Mouse (Mus musculus): ENCODE data around the gene E130308A19Rik. TPM values are rescaled to one million over a fixed set of nuclear protein-coding genes. Genes with fewer than 3 reads are reported as not detected.
"Not testable (repeated sequence)": the region's sequence is repeated elsewhere in the genome, so short reads cannot be mapped to it uniquely, and the experiment has no call there.

E130308A19Rik gene
- total RNA-seq, 2 experiments from 2014 or later: 10.1 TPM

DNA sequence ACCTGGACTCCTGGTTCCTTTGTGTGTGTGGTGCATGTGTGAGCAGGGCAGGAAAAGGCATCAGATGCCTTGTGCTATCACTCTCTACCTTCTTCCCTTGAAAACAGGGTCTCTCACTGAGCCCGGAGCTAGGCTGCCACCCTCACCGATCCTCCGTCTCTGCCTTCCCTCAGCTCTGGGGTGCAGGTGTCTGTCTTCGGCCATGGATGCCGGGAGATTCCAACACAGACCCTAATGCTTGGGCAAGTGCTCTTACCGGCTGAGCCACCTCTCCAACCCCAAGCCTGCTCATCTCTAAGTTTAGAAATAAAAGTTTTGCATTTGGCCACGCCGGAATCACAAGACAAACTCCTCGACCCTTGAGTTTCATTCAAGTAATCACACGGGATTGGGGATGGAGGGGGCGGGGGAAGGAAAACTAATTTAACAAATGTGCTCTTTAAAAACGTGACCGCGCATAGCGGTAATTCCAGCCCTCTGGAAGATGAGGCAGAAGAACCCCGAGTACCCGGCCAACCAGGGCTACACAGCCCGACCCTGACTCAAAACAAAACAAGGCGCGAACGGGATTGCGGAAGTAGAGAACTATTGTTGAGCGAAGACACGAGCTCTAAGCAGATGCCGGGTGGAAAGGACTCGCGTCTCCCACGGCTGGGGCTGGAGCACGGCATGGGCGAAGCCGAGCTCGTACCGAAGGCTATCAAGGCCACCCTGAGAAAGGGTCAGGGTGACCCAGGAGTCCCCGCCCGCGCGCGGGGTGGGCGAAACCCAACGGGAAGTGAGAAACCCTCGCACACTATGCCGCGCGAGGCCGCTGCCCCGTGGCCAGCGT lies 157.1 kb downstream of the E130308A19Rik start:
- peak in 1 of 2 experiments; percentile 24 for DNase-seq (ENCODE audit: low spot score in 2 of 2)

GRCm38 (mm10) chr4:59783685-59784279 lies 157.8 kb downstream of the E130308A19Rik start:
- DNase-seq (ENCODE audit: low spot score in 2 of 2): peak; percentile 94 to 95

DNA sequence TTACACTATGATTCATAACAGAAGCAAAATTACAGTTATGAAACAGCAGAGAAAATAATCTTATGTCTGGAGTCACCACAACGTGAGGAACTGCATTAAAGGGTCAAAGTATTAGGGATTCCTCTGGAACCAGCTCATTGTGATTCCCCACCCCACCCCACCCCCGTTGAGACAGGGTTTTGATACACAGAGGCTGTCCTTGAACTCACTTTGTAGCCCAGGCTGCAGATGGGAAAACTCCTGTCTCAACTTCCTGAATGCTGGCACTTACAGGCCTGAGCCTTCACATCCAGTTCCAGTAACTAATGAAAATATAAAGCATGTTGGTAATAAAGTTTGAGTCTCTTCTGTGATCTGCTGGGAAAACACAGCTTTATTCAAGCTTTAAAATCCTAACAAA lies 159.4 kb downstream of the E130308A19Rik start:
- DNase-seq (ENCODE audit: low spot score in 2 of 2): no peak

DNA sequence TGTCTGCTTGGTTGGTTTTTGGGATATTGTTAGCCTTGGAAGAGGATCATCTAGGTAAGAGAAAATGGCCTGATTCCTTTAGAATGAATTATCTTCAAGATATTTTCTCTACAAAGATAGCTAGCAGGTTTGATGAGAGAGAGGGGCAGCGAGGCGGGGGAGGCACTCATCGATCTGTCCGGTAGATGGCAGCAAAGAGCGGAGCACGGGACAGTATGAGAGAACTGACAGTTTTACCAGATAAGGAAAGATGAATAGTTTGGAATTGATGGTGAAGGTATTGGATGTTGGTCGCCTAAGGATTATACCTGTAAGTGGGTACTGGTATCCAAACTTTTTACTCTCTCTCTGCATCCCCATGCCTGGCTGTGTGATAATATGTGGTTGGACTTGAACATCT lies 160.7 kb downstream of the E130308A19Rik start:
- DNase-seq (ENCODE audit: low spot score in 2 of 2): peak; percentile 89 to 90

GRCm38 (mm10) chr4:59787126-59787525 lies 161.1 kb downstream of the E130308A19Rik start:
- DNase-seq (ENCODE audit: low spot score in 2 of 2): no peak

DNA sequence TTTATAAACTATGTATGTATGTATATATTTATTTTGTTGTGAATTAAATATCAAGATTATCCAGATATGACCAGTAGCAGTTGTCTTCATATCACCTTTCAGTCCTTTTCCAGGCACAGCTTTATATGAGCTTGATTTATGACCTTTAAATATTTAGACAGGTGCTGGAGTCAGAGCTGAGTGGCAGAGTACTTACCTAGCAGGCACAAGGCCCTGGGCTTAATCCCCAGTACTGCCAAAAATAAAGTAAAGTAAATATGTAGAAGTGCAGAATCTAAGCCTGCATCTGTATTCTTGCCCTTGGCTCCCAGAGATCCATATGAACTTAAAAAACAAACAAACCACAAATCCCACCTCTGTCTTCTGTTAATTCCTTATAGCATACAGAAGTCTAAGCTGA lies 163.0 kb downstream of the E130308A19Rik start:
- no peak for DNase-seq (ENCODE audit: low spot score in 2 of 2)

- not testable (repeated sequence) for DNase-seq (ENCODE audit: low spot score in 2 of 2)
These were observed 167.6 kb downstream of the E130308A19Rik start for GRCm38 (mm10) chr4:59793626-59794025.

- no peak for DNase-seq (ENCODE audit: low spot score in 2 of 2)
These were observed 168.1 kb downstream of the E130308A19Rik start for GRCm38 (mm10) chr4:59794116-59794515.

GRCm38 (mm10) chr4:59795788-59796455 lies 169.9 kb downstream of the E130308A19Rik start:
- no peak for DNase-seq (ENCODE audit: low spot score in 2 of 2)

DNA sequence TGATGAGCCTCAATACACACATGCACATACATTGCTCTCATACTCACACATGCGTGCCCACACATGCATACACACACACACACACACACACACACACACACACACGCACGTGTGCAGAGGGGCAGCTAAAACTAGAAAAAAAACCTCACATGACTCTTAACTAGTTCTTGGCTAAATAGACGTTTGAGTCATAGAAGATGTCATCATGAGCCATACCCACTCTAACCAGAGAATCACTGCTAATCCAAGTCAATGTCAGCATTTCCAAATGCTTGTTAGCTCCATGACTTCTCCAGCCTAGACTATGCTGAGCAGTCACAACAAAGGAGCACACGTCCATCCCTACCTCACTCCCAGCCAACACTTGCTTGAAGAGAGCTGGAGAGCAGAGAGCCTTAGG lies 174.2 kb downstream of the E130308A19Rik start:
- no peak for DNase-seq (ENCODE audit: low spot score in 2 of 2)

GRCm38 (mm10) chr4:59801489-59801888 lies 175.5 kb downstream of the E130308A19Rik start, which contains the start of gene Inip:
Gene Inip, minus strand, starts transcription at chr4:59801589.
- no peak for DNase-seq (ENCODE audit: low spot score in 2 of 2)

GRCm38 (mm10) chr4:59802107-59802506 lies 176.1 kb downstream of the E130308A19Rik start:
- no peak for DNase-seq (ENCODE audit: low spot score in 2 of 2)

DNA sequence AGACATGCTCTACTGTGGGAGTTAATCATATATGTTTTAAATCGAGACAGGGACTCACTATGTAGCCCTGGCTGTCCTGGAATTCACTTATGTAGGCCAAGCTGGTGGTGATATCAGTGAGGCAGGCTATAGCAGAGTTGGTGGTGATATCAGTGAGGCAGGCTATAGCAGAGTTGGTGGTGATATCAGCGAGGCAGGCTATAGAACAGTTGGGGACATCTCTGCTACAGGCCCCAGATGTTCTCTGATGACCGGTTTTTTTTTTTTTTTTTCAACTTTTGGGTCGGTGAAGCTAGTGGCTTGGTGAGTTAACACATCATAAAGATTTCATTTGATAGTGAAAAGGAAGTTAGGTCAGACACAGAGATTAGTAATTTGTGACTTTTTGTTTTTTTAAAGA lies 176.8 kb downstream of the E130308A19Rik start:
- no peak for DNase-seq (ENCODE audit: low spot score in 2 of 2)

- DNase-seq (ENCODE audit: low spot score in 2 of 2): no peak
These were observed 177.3 kb downstream of the E130308A19Rik start for GRCm38 (mm10) chr4:59803358-59803757.

DNA sequence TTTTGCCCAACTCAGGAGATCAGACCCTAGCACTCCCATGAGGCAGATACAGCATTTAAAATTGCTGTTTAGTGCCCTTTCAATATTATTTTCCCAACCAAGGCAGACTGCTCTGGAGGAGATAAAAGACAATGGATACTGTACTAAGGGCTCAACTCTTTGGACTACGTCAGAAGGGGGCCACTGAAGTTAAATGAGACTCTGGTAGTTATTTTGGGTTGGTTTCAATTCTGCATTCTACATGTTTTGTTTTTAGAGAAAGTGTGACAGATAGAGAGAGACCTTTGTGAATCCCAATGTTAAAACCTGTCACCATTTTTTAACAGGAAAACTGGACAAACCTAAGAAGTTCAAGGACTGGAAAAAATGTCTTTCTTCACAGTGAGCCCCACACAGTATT lies 178.7 kb downstream of the E130308A19Rik start:
- DNase-seq (ENCODE audit: low spot score in 2 of 2): no peak

DNA sequence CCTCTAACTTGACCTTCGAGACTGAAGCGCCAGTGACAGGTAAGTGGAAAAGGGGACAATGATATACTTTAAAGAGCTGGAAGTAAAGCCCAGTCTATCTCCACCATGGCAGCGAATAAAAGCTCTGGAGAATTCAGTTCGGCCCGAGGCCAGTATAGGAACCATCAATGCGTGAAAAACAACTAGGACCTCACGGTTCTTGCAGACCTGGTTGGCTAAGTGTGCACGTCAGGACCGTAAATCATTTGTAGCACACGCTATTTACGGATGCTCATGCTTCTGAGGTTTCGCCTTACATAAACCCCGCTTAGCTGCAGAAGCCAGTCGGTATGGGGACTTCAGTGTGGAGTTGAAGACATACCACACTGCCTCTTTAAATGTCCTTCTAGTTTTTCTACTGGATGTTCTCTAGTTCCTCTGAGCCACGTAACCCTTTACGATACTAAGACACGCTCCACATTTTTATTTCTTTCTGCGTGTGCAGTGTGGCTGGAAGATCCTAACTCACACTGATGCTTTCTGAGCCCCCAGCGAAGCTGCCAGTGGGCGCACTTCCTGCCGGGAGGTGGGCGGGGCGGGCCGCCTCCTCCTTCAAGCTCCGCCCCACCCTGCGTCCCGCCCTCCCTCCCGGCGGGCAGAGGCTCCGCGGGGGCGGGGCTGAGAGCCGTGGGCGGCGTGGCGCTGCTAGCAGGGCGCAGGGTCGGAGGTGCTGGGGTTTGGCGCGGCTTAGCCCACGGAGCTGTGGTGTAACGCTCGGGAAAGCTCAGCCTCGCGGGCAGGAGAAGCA lies 179.4 kb downstream of the E130308A19Rik start, which contains the start of gene Snx30:
Gene Snx30 (plus strand): TSS at position 660 of the 787 bp plus-strand sequence.
- peak; percentile 87 to 93 for DNase-seq (ENCODE audit: low spot score in 2 of 2)

DNA sequence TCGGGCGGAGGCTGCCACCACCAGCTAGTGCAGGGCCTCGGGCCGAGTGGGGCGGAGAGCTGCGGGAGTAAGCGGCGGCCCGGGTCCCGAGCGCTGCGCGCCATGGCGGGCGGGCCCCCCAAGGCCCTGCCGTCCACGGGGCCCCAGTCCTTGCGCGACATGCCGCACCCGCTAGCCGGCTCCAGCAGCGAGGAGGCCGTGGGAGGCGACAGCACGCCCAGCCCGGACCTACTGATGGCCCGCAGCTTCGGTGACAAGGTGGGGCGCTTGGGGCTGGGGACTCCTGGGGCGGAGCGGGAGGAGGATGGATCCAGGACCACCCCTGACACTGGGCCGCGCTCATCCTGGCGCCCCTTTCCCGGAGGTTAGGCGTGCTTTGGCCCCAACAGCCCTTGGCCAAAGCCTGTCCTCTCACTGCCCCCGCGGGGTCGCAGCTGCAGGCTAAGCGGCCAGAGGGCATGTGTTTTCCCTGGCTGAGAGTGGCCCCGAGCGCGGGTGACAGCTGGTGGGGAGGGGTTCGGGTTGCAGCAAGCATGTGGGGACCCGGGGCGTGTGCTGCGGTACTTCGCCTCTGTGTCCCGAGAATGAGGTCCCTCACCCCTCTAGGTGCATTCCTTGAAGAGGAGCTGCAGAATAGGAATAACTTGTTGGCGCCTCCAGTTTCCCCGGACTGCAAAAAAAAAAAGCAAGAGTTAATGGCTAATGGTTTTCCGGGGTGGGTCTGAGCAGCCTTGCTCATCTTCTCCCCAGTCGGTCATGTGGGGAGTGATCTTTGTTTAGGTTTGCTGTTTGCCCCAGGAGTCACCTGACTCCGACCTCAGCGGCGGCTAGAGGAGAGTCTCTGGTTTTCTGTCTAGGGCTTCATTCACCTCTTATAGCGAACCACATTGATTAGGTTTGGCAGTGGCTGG lies 180.2 kb downstream of the E130308A19Rik start:
- peak in 1 of 2 experiments; percentile 57 for DNase-seq (ENCODE audit: low spot score in 2 of 2)

DNA sequence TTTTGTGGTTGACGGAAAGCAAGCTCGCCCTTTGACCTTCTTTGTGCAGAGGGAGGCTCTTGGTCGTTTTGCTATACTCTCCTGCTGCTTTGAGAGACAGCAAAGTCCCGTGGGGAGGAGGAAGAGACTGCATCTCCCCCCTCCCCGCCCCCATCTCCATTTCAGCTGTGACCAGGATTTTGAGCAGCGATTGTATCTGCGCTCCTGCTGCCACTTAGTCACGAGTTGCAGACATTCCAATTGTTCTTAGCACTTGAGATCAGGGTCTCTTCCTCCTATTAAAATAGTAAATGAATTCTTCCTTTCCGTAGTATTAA lies 180.8 kb downstream of the E130308A19Rik start:
- no peak for DNase-seq (ENCODE audit: low spot score in 2 of 2)

- no peak for DNase-seq (ENCODE audit: low spot score in 2 of 2)
These were observed 181.5 kb downstream of the E130308A19Rik start for GRCm38 (mm10) chr4:59807521-59807920.

DNA sequence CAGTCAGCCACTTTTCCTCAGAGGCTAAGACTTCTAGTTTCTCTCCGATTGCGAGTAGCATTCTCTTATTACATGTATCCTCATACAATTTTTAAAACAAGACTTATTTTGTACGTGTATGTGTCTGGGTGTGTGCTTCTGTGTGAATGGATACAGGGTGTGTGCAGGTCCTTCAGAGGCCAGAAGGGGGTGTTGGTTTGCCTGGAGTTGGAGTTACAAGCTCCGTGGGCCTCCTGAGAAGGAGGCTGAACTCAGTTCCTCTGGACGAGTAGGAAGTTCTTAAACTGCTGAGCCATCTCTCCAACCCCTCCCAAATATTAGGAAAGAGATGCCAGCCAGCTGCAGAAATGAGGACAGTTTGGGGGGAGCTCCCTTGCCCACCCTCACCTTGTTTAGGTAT lies 182.4 kb downstream of the E130308A19Rik start:
- no peak for DNase-seq (ENCODE audit: low spot score in 2 of 2)

Measured in layer of hippocampus, postnatal 10 days (tissue).